Mouse (Mus musculus) cerebellum, postnatal 36 days (tissue): ENCODE data around the gene Fn3k.

Source experiments
- DNase-seq, 2 experiments: peaks; one replicate each; pipeline ENCODE4 v3.0.0; 2021 to 2022; ENCODE audit warnings: mixed read lengths in 2 of 2

The Fn3k gene

GRCm38 (mm10) chr11:121457874-121458273, 23.2 kb downstream of the Fn3k start:
- no peak for DNase-seq

GRCm38 (mm10) chr11:121467408-121467807, 32.7 kb downstream of the Fn3k start:
- DNase-seq: no peak

GRCm38 (mm10) chr11:121474831-121475230, 40.1 kb downstream of the Fn3k start:
- DNase-seq: no peak

GRCm38 (mm10) chr11:121475699-121476415, 41.1 kb downstream of the Fn3k start:
- DNase-seq: peak; percentile 76 to 77

- no peak for DNase-seq
Observed at GRCm38 (mm10) chr11:121479476-121480203, 44.9 kb downstream of the Fn3k start.

- no peak for DNase-seq
Observed at GRCm38 (mm10) chr11:121481129-121481528, 46.4 kb downstream of the Fn3k start.

GRCm38 (mm10) chr11:121485882-121486281, 51.2 kb downstream of the Fn3k start:
- DNase-seq: no peak

GRCm38 (mm10) chr11:121490651-121491050, 55.9 kb downstream of the Fn3k start:
- no peak for DNase-seq
